In the genomic region with DNA sequence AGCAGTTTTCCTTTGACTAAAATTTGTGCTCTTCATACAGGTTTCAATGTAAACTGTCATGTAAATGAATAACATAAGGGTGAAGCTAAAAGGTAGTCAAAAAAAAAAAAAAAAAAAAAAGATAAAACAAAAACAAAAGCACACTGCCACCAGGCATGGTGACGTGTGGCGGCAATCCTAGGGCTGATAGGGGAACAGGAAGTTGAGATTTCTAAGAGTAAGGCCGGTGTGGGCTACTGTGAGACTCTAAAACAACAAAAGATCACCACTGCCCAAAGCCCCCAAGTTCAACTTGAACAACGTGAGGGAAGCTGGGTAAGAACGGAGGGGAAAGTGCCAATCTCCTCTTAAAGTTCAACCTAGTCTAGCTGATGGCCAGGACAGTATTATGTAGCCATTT, we compare ENCODE assay signal across 9 mouse cellular contexts. TPM values are rescaled to one million over a fixed set of nuclear protein-coding genes. Genes with fewer than 3 reads are reported as not detected.
DNase-seq lines count a peak whose midpoint lies in the region; ATAC-seq and TF ChIP-seq lines count a peak whose summit lies in the region.
"Had no signal": no experiment of that assay in that cellular context is flagged by ENCODE, and none has a peak within 500 bp of the region (broad histone marks: within the 10 kb centered on the region; RNA-seq: fewer than 3 reads in every experiment).

No protein-coding gene starts in this region.

- 47% methylated on average over 5 of the region's 5 CpGs for WGBS in intestine, embryonic 16.5 days
- 62% methylated on average over 5 of the region's 5 CpGs for WGBS in intestine, embryonic 15.5 days
- 8% methylated on average over 3 of the region's 5 CpGs for WGBS in macrophage (ENCODE audit: missing documents)

- no peak for TF ChIP-seq CTCF in bone marrow macrophage, adult 2 months (IDR thresholded peaks at IDR 0.05; ENCODE audit: low read depth, low read length)

- TF ChIP-seq POLR2A in bone marrow macrophage, adult 2 months (IDR thresholded peaks at IDR 0.05; ENCODE audit: borderline replicate concordance, low read depth, low read length) = no peak

- no peaks in the 10 kb centered on the region for H3K27me3 ChIP-seq in intestine, embryonic 16.5 days (replicated peaks; ENCODE audit: control insufficient read depth, insufficient read depth, low read length)
- no peaks in the 10 kb centered on the region for H3K27me3 ChIP-seq in intestine, embryonic 15.5 days (replicated peaks)

- peaks cover 70% of the 10 kb centered on the region for H3K79me2 ChIP-seq in macrophage (ENCODE audit: inconsistent target)

- H3K36me3 ChIP-seq in intestine, embryonic 16.5 days (ENCODE audit: control insufficient read depth, insufficient read depth, low read length) = peaks cover 3% of the 10 kb centered on the region; the same call in 1 of the 2 replicates
- H3K36me3 ChIP-seq in intestine, embryonic 15.5 days = peaks cover under 1% of the 10 kb centered on the region; the same call in 1 of the 2 replicates
- peaks cover 7% of the 10 kb centered on the region; the same call in 1 of the 2 replicates for H3K36me3 ChIP-seq in macrophage (ENCODE audit: inconsistent target)

- no peak overlapping the region for H3K4me3 ChIP-seq in intestine, embryonic 16.5 days (ENCODE audit: low read length)
- H3K4me3 ChIP-seq in intestine, embryonic 15.5 days (replicated peaks) = no peak overlapping the region
- peak overlapping the region; percentile 19 for H3K4me3 ChIP-seq in bone marrow macrophage, adult 2 months (ENCODE audit: insufficient read depth, low read length)
- H3K4me3 ChIP-seq in macrophage (ENCODE audit: inconsistent target) = peak overlapping the region; percentile 1; the same call in 1 of the 2 replicates

- no peaks in the 10 kb centered on the region for H3K9me3 ChIP-seq in intestine, embryonic 16.5 days (ENCODE audit: control insufficient read depth, low read length)
- no peaks in the 10 kb centered on the region for H3K9me3 ChIP-seq in intestine, embryonic 15.5 days

- DNase-seq in CD4-positive, CD25-positive, alpha-beta regulatory T cell, adult 2 months (ENCODE audit: low read depth, low spot score) = peak; percentile 70
- DNase-seq in frontal cortex, postnatal 25 days (ENCODE audit: low spot score in 2 of 2) = no peak
- no peak for DNase-seq in gastrocnemius, postnatal 36 days
- DNase-seq: lung, adult 2 months had no signal

- H3K9ac ChIP-seq in intestine, embryonic 16.5 days (ENCODE audit: low read depth, low read length) = 0 out of 2 replicates have a peak overlapping the region, but pooled peaks have one; percentile 33
- H3K9ac ChIP-seq in intestine, embryonic 15.5 days = no peak overlapping the region

- no peak for ATAC-seq in intestine, embryonic 16.5 days
- ATAC-seq in intestine, embryonic 15.5 days = no peak
- ATAC-seq: inflammation-experienced regulatory T-cells, adult 6 months had no signal

- H3K27ac ChIP-seq in intestine, embryonic 16.5 days (ENCODE audit: low read length) = peak overlapping the region; percentile 57; the same call in 1 of the 2 replicates
- no peak overlapping the region for H3K27ac ChIP-seq in intestine, embryonic 15.5 days
- peak overlapping the region; percentile 66 for H3K27ac ChIP-seq in bone marrow macrophage, adult 2 months (ENCODE audit: insufficient read depth, low read depth, low read length)
- H3K27ac ChIP-seq in macrophage = peak overlapping the region; percentile 41

- peaks cover 19% of the 10 kb centered on the region for H3K4me1 ChIP-seq in intestine, embryonic 16.5 days (ENCODE audit: control insufficient read depth, insufficient read depth, low read length)
- H3K4me1 ChIP-seq in intestine, embryonic 15.5 days (replicated peaks) = peaks cover 11% of the 10 kb centered on the region
- peaks cover 37% of the 10 kb centered on the region for H3K4me1 ChIP-seq in bone marrow macrophage, adult 2 months (ENCODE audit: control insufficient read depth, insufficient read depth, low read length)

- H3K4me2 ChIP-seq in intestine, embryonic 16.5 days (ENCODE audit: low read depth, low read length) = peak overlapping the region; percentile 32
- H3K4me2 ChIP-seq in intestine, embryonic 15.5 days (replicated peaks) = no peak overlapping the region; the same call in 1 of the 2 replicates

- intact Hi-C loops in gastrocnemius, postnatal 36 days (cut with DNase I) = no loop called here

RNA-seq across cellular contexts. Expression of a gene that starts 3.0 kb away (rescaled TPM):
- 4.4 and 5.7 TPM in 2 replicates for polyA plus RNA-seq in intestine, embryonic 16.5 days (2015; fragmentation: Nextera tagmentation; extraction: Ambion mirVana)
- polyA plus RNA-seq in intestine, embryonic 15.5 days (2015; fragmentation: Nextera tagmentation; extraction: Ambion mirVana) = 6.1 and 7.2 TPM in 2 replicates
- polyA plus RNA-seq in bone marrow macrophage, adult 2 months (2012; ENCODE audit: insufficient read depth, insufficient read length, missing spikeins) = 4.3 and 7.9 TPM in 2 replicates
- total RNA-seq in macrophage (2018; cell fraction: chromatin; rRNA removed) = 10 to 100 TPM in 25 of 26 experiments, 1 to 10 TPM in 1; 9.1 to 73.7 (median 56.5) TPM
- total RNA-seq in macrophage (2018; cell fraction: cytosol; rRNA removed) = 1 to 10 TPM; 3.7 to 7.5 (median 5.6) TPM
- 10 to 100 TPM in 23 of 26 experiments, 1 to 10 TPM in 3; 6.4 to 44.7 (median 19.0) TPM for total RNA-seq in macrophage (2018; cell fraction: nucleus; rRNA removed)
- polyA plus RNA-seq in macrophage (2018) = 4.1 to 5.7 TPM (median 4.8 TPM) in 3 replicates
- 1 to 10 TPM; 1.3 to 3.5 TPM for total RNA-seq in gastrocnemius, postnatal 36 days (2021)

RNA-seq across cellular contexts. Expression of a gene that starts 3.2 kb away (rescaled TPM):
- 709 and 759 TPM in 2 replicates for polyA plus RNA-seq in intestine, embryonic 16.5 days (2015; fragmentation: Nextera tagmentation; extraction: Ambion mirVana)
- 556 and 583 TPM in 2 replicates for polyA plus RNA-seq in intestine, embryonic 15.5 days (2015; fragmentation: Nextera tagmentation; extraction: Ambion mirVana)
- polyA plus RNA-seq in bone marrow macrophage, adult 2 months (2012; ENCODE audit: insufficient read depth, insufficient read length, missing spikeins) = 159 and 191 TPM in 2 replicates
- 10 to 100 TPM in 11 of 26 experiments, 1 to 10 TPM in 15; 1.4 to 39.5 (median 8.5) TPM for total RNA-seq in macrophage (2018; cell fraction: chromatin; rRNA removed)
- total RNA-seq in macrophage (2018; cell fraction: cytosol; rRNA removed) = 100 to 1,000 TPM in 18 of 26 experiments, 10 to 100 TPM in 8; 79.7 to 125 (median 105) TPM
- total RNA-seq in macrophage (2018; cell fraction: nucleus; rRNA removed) = 10 to 100 TPM; 12.0 to 57.7 (median 27.3) TPM
- 104 to 116 TPM (median 114 TPM) in 3 replicates for polyA plus RNA-seq in macrophage (2018)
- 100 to 1,000 TPM; 559 to 653 TPM for total RNA-seq in gastrocnemius, postnatal 36 days (2021)

Comparison
In these comparisons a context has a peak if more than half of its experiments do, and no peak if none do; other contexts are left out.
1. H3K4me3 ChIP-seq: peak in bone marrow macrophage, adult 2 months (single experiment) and macrophage (single experiment); none in intestine, embryonic 16.5 days (single experiment) and intestine, embryonic 15.5 days (single experiment).